Mouse (Mus musculus) embryonic facial prominence, embryonic 13.5 days (tissue): ENCODE measurements around the gene Mical3. TPM values are rescaled to one million over a fixed set of nuclear protein-coding genes. Genes with fewer than 3 reads are reported as not detected.

Experiments
- ATAC-seq: fragments of 200-750 bp; cut with Nextera tagmentation; 2 replicates; pipeline ENCODE4 v1.8.0; 2017; ENCODE audit warnings: low read depth; ENCODE audit not compliant: insufficient number of reproducible peaks, insufficient read depth, low FRiP score, low TSS enrichment
- H3K27ac ChIP-seq: fragments of 300-500 bp; sonication (generic); 2 replicates; pipeline ENCODE4 v1.5.1; 2015; ENCODE audit warnings: moderate library complexity, mild to moderate bottlenecking, inconsistent platforms
- H3K27me3 ChIP-seq: fragments of 300-500 bp; sonication (generic); 2 replicates; pipeline ENCODE4 v1.6.1; 2015; ENCODE audit warnings: mild to moderate bottlenecking, inconsistent platforms
- H3K36me3 ChIP-seq: fragments of 300-500 bp; sonication (generic); 2 replicates; pipeline ENCODE4 v1.6.1; 2015; ENCODE audit warnings: mild to moderate bottlenecking, inconsistent platforms
- H3K4me1 ChIP-seq: fragments of 300-500 bp; sonication (generic); 2 replicates; pipeline ENCODE4 v1.6.1; 2015; ENCODE audit warnings: inconsistent platforms
- H3K4me2 ChIP-seq: fragments of 300-500 bp; sonication (generic); 2 replicates; pipeline ENCODE4 v1.6.1; 2015; ENCODE audit warnings: moderate library complexity, mild to moderate bottlenecking, inconsistent platforms
- H3K4me3 ChIP-seq: fragments of 300-500 bp; sonication (generic); 2 replicates; pipeline ENCODE4 v1.5.1; 2015; ENCODE audit warnings: mild to moderate bottlenecking, inconsistent platforms
- H3K9ac ChIP-seq: fragments of 300-500 bp; sonication (generic); 2 replicates; pipeline ENCODE4 v1.6.1; 2015; ENCODE audit warnings: mild to moderate bottlenecking, inconsistent platforms
- H3K9me3 ChIP-seq: fragments of 300-500 bp; sonication (generic); 2 replicates; pipeline ENCODE4 v1.6.1; 2016; ENCODE audit warnings: inconsistent platforms
- WGBS: fragments of 180-500 bp; shearing (Covaris S2); methylation state at CpG from one replicate; pipeline ENCODE4 v1.1.7; 2015; ENCODE audit warnings: mixed read lengths; 5-methylcytosine and 5-hydroxymethylcytosine counted together
- polyA plus RNA-seq: library from polyadenylated mRNA; unstranded; fragments of >200 nt; fragmentation: Nextera tagmentation; extraction: Ambion mirVana; gene quantifications from 2 replicates; pipeline ENCODE4 v1.2.1, GENCODE M21; 2015

Mical3 gene
- polyA plus RNA-seq, 1 experiment from 2014 or later: 12.3 TPM

DNA sequence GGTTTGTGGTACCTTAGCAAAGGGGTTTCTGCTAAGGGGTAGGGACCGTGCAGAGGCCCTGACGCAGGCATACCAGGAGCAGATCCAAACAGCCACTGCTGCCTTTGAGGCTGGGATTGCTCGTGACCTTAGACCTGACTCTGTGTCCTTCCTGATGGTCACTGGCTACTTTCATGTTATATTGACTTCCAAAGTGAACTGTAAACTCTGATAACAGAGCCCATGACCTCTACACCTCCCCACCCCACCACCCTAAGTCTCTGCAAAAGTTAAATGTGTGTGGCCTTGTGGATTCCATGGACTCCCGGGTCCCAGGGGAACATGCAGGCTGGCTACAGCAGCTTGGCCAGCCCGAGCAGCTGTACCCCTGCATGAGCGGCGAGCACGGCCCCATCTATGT lies 34.4 kb downstream of the Mical3 start:
- Histone ChIP-seq H3K36me3 (no peaks in the 10 kb centered on the region), H3K27me3 (no peaks in the 10 kb centered on the region), H3K9me3 (no peaks in the 10 kb centered on the region), H3K27ac (no peak overlapping the region), H3K4me2 (no peak overlapping the region), H3K4me3 (no peak overlapping the region), H3K4me1 (peaks cover 20% of the 10 kb centered on the region), H3K9ac (no peak overlapping the region)
- 92% methylated on average over 8 of the region's 8 CpGs for WGBS
- no peak for ATAC-seq

DNA sequence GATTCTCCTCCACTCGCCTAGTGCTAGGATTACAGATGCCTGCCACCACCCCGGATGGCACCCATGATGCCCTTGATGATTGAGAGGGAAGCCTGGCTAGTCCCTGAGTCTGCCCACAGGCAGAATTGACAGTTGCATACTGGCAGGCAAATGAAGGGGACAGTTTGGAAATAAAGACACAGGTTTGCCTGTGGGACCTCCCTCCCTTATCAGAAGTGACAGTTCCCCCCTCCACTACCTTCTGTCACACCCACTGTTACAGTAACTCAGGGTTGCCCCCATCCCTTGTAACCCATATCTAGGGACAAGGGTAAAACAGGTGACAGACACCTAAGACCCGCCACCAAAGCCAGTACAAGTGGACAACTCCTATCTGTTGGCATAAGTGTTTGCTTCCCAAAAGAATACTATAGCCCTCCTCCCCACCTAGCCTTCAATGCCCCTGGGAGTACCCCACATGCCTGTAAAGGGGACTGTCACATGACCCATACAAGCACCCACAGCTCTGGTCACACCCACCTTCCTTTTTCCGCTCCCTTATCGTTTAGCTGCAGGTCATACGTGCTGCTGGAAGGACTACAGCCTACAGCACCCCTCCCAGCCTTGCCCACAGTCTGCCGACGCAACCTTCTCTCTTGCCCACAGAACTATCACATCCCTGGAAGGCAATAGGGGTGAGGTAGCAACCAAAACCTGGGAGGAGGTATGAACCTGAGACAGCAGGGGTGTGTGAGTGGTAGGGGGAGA lies 37.0 kb downstream of the Mical3 start:
- H3K36me3 ChIP-seq: peaks cover 4% of the 10 kb centered on the region; the same call in 1 of the 2 replicates
- ATAC-seq: no peak
- H3K4me3 ChIP-seq: no peak overlapping the region
- no peak overlapping the region for H3K9ac ChIP-seq
- H3K4me2 ChIP-seq: no peak overlapping the region
- whole genome bisulfite sequencing: 83% methylated on average over 8 of the region's 8 CpGs
- no peaks in the 10 kb centered on the region for H3K27me3 ChIP-seq
- H3K9me3 ChIP-seq: peaks cover 4% of the 10 kb centered on the region; the same call in 1 of the 2 replicates
- no peak overlapping the region for H3K27ac ChIP-seq
- peaks cover 22% of the 10 kb centered on the region for H3K4me1 ChIP-seq

DNA sequence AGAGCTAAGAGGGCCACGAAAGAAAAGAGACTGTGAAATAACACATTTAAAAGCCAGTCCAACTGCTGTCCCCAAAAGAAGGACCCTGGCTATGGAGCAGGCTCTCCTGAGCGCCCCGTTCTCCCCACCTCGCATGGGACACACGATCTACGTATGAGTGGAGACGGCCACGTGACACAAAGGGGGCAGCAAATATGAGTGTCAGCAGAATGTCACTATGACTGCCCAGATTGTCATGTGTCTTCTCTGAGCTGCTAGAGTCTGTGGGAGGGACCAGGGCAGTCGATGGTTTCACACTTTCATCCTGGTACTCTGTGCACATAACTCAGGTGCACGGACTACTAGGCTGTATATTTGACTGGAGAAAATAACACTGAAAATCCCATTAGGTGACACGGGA lies 40.0 kb downstream of the Mical3 start:
- 91% methylated on average over 11 of the region's 11 CpGs for WGBS
- no peak overlapping the region for H3K4me3 ChIP-seq
- H3K27ac ChIP-seq: no peak overlapping the region
- H3K4me2 ChIP-seq: no peak overlapping the region
- H3K36me3 ChIP-seq: peaks cover 4% of the 10 kb centered on the region; the same call in 1 of the 2 replicates
- no peaks in the 10 kb centered on the region for H3K27me3 ChIP-seq
- no peak overlapping the region for H3K9ac ChIP-seq
- peaks cover 4% of the 10 kb centered on the region; the same call in 1 of the 2 replicates for H3K9me3 ChIP-seq
- peaks cover 33% of the 10 kb centered on the region for H3K4me1 ChIP-seq
- ATAC-seq: no peak

DNA sequence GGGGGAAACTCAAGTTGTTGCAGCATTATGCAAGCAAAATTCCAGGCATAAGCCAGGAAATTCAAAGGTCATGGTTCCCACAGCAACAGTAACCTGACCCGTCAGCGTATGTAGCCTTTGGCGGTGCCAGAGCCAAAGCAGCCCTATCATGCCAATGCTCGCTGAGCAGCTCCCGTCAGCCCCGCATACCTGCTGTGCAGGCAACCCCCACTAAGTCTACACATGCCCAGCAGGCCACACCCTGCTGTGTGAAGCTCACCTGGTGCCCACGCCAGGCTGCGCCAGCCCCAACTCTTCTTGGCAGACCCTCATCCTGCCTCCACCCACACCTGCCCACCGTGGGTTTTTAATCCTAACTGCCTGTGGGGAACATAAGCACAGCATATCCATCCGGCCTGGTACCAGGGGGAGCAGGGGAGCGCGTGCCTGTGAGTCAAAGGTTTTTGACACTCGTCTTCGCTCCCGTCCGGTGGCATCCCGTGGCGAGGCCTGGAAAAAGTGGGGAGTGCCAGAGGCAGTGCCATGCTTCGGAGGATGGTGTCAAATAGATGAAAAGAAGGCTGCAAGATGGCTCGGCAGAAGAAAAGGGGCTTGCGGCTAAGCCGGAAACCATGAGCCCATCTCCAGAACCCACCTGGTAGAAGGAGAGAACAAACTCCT lies 43.1 kb downstream of the Mical3 start:
- peaks cover 44% of the 10 kb centered on the region for H3K4me1 ChIP-seq
- WGBS: 51% methylated on average over 22 of the region's 22 CpGs
- no peak overlapping the region for H3K4me3 ChIP-seq
- H3K9ac ChIP-seq: no peak overlapping the region
- H3K27ac ChIP-seq: peak overlapping the region; percentile 76
- H3K36me3 ChIP-seq: peaks cover 4% of the 10 kb centered on the region; the same call in 1 of the 2 replicates
- H3K27me3 ChIP-seq: no peaks in the 10 kb centered on the region
- peak overlapping the region; percentile 36 for H3K4me2 ChIP-seq
- peak; percentile 82 for ATAC-seq
- H3K9me3 ChIP-seq: peaks cover 4% of the 10 kb centered on the region; the same call in 1 of the 2 replicates

DNA sequence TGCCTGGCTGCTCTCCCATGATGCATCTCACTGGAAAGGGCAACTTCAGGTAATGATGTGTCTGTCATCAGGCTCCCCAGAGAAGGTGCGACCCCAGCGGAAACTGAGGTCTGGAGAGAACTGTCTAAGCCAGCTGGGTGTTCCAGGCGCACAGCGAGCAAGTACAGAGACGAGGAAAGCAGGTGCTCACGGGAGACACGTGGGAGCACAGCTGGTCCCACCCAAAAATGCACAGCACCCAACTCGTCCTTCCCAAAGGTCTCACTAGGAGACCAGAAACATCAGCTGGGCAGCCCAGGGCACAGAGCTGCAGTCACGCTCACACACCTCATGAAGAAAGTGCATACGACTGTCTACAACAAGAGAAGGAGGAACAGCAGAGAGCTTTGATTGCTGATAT lies 43.7 kb downstream of the Mical3 start:
- Histone ChIP-seq H3K27me3 (no peaks in the 10 kb centered on the region), H3K9ac (no peak overlapping the region), H3K4me2 (peak overlapping the region; percentile 36; the same call in 1 of the 2 replicates), H3K36me3 (peaks cover 4% of the 10 kb centered on the region; the same call in 1 of the 2 replicates), H3K27ac (peak overlapping the region; percentile 76), H3K9me3 (peaks cover 4% of the 10 kb centered on the region; the same call in 1 of the 2 replicates), H3K4me3 (no peak overlapping the region), H3K4me1 (peaks cover 46% of the 10 kb centered on the region)
- WGBS: 54% methylated on average over 10 of the region's 10 CpGs
- ATAC-seq: no peak

DNA sequence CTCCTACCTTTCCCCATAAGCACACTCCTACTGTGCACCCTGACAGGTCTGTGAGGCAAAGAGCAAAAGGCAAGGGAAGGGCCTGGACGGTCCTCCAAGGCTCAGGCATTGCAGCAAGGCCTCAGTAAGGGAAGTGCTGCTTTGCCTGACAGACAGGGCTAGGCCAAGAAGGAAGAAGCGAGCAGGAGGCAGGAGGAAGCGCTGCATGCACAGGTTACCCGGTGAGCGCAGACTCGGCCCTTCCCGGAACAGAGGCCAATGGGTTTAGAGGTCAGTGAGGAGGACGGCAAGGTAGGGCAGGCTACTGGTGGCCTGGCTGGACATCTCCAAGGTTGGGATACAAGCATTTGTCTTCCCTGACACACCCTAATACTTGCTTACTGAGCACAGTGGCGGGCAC lies 44.6 kb downstream of the Mical3 start:
- Histone ChIP-seq H3K9me3 (peaks cover 4% of the 10 kb centered on the region; the same call in 1 of the 2 replicates), H3K4me3 (no peak overlapping the region), H3K27ac (no peak overlapping the region), H3K27me3 (no peaks in the 10 kb centered on the region), H3K4me1 (peaks cover 55% of the 10 kb centered on the region), H3K9ac (no peak overlapping the region), H3K4me2 (no peak overlapping the region), H3K36me3 (peaks cover 4% of the 10 kb centered on the region; the same call in 1 of the 2 replicates)
- WGBS: 87% methylated on average over 9 of the region's 9 CpGs
- ATAC-seq: no peak

- no peak overlapping the region for H3K9ac ChIP-seq
- H3K27ac ChIP-seq: no peak overlapping the region
- peaks cover 59% of the 10 kb centered on the region for H3K4me1 ChIP-seq
- H3K9me3 ChIP-seq: no peaks in the 10 kb centered on the region
- ATAC-seq: no peak
- no peak overlapping the region for H3K4me2 ChIP-seq
- no peak overlapping the region for H3K4me3 ChIP-seq
- 75% methylated on average over 6 of the region's 6 CpGs for WGBS
- no peaks in the 10 kb centered on the region for H3K36me3 ChIP-seq
- no peaks in the 10 kb centered on the region for H3K27me3 ChIP-seq
Measured at GRCm38 (mm10) chr6:121084050-121084480, 46.7 kb downstream of the Mical3 start.

DNA sequence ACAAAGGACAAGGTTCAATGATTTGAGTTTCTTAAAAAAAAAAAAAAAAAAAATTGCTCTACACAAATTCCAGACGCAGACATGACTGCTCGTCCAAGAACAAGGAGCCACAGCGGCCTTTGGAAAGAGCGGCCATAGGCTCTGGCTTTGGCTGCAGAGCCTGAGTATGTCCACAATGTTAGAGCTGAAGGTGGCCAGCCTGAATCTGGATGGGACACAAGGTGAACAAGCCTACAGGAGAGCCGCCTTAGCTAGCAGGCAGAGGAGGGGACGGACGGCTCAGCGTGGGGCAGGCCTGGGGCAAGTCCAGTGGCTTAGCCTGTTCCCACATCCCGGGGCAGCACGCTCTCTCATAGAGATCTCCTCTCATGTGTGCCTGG lies 48.7 kb downstream of the Mical3 start:
- no peaks in the 10 kb centered on the region for H3K36me3 ChIP-seq
- no peaks in the 10 kb centered on the region for H3K27me3 ChIP-seq
- no peak overlapping the region for H3K4me3 ChIP-seq
- peaks cover 48% of the 10 kb centered on the region for H3K4me1 ChIP-seq
- ATAC-seq: no peak
- H3K9ac ChIP-seq: no peak overlapping the region
- 75% methylated on average over 10 of the region's 10 CpGs for WGBS
- no peak overlapping the region for H3K4me2 ChIP-seq
- H3K9me3 ChIP-seq: no peaks in the 10 kb centered on the region
- H3K27ac ChIP-seq: no peak overlapping the region; the same call in 1 of the 2 replicates

DNA sequence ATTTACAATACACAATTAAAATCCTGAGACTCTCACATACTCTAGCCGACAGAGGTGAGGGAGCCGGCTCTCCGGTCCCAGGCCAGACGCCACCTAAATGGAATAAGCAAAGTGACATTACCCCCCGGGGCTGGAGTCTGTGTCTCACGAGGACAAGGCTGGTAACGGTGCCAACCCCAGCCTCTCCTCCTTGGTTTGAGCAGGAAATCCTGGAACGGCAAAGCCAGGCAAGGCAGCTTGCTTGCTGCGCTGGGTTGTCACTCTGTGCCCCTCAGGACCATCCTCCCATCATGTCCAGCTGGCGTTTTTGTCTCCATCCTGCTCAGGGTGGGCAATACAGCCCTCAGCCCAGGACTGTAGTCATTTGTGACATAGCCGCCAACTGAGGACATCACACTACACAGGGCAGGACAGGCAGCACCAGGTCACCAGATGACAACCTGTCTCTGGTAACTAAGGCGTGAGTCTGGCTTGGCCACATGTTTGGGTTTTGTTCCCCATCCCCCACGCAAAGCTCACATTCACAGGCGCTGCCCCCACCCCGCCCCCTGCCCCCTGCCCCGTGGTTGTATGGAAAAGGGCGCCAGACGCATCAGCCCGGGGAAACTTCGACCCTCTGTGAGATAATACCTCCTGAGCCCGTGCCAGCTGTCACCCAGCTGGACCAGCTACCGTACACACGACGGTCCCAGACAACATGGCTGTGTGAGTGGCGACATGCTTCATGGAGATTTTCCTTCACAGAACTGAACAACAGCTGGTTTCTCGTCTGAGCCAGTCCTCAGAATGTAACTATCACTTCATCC lies 49.3 kb downstream of the Mical3 start:
- no peak for ATAC-seq
- 56% methylated on average over 26 of the region's 26 CpGs for WGBS
- Histone ChIP-seq H3K27ac (no peak overlapping the region), H3K9ac (no peak overlapping the region), H3K4me2 (peak overlapping the region; percentile 14; the same call in 1 of the 2 replicates), H3K9me3 (no peaks in the 10 kb centered on the region), H3K4me1 (peaks cover 42% of the 10 kb centered on the region), H3K36me3 (no peaks in the 10 kb centered on the region), H3K27me3 (no peaks in the 10 kb centered on the region), H3K4me3 (no peak overlapping the region)

DNA sequence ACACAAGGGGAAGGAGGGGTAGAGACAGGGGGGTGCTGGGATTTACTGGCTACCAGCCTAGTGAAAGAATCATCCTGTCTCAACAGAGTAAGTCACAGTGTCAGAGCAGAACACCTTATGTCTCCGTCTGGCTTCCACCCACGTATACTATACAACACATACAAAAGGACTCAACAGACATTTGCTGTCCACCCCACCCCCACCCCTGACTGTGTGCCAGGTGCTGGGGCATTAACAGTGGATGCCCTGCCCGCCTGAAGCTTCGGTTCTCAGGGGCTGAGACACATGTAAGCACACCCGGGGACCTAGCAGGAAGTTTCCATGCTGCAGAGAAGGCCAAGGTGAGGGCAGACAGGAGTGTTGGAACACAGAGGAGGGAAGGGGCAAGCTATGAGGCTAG lies 52.6 kb downstream of the Mical3 start:
- H3K27ac ChIP-seq: no peak overlapping the region
- no peak overlapping the region for H3K4me2 ChIP-seq
- no peak overlapping the region for H3K9ac ChIP-seq
- no peaks in the 10 kb centered on the region for H3K9me3 ChIP-seq
- H3K4me3 ChIP-seq: no peak overlapping the region
- ATAC-seq: no peak
- no peaks in the 10 kb centered on the region for H3K27me3 ChIP-seq
- H3K4me1 ChIP-seq: peaks cover 20% of the 10 kb centered on the region
- 89% methylated on average over 5 of the region's 5 CpGs for whole genome bisulfite sequencing
- no peaks in the 10 kb centered on the region for H3K36me3 ChIP-seq

- no peaks in the 10 kb centered on the region for H3K27me3 ChIP-seq
- H3K9me3 ChIP-seq: no peaks in the 10 kb centered on the region
- H3K4me1 ChIP-seq: peaks cover 17% of the 10 kb centered on the region
- ATAC-seq: no peak
- H3K4me2 ChIP-seq: no peak overlapping the region
- no peaks in the 10 kb centered on the region for H3K36me3 ChIP-seq
- H3K4me3 ChIP-seq: no peak overlapping the region
- no peak overlapping the region for H3K9ac ChIP-seq
- H3K27ac ChIP-seq: no peak overlapping the region
- 84% methylated on average over 12 of the region's 12 CpGs for WGBS
Measured at GRCm38 (mm10) chr6:121076929-121077566, 53.8 kb downstream of the Mical3 start.
